Mouse (Mus musculus): Measurements from ENCODE around the gene Nptxr. TPM values are rescaled to one million over a fixed set of nuclear protein-coding genes. Genes with fewer than 3 reads are reported as not detected.
"Not testable (repeated sequence)": the region's sequence is repeated elsewhere in the genome, so short reads cannot be mapped to it uniquely, and the experiment has no call there.

Nptxr gene
- polyA plus RNA-seq, 1 experiment: 3.7 TPM

GRCm38 (mm10) chr15:79823588-79824280 is 19.2 kb upstream of the Nptxr start:
- peak; percentile 28 for DNase-seq
- 60% methylated on average over 19 of the region's 19 CpGs for WGBS
- H3K4me1 ChIP-seq (ENCODE audit: control insufficient read depth, insufficient read depth, low read length): no peaks in the 10 kb centered on the region; the same call in 1 of the 2 replicates
- H3K4me3 ChIP-seq (replicated peaks; ENCODE audit: extremely low read depth, low read depth, low read length): no peak overlapping the region
- TF ChIP-seq POLR2A (IDR thresholded peaks at IDR 0.05; ENCODE audit: borderline replicate concordance, extremely low read depth, low read depth, low read length) (no peak), CTCF (IDR thresholded peaks at IDR 0.05; ENCODE audit: insufficient read depth, low read length) (no peak)

GRCm38 (mm10) chr15:79822265-79823199 is 18.0 kb upstream of the Nptxr start:
- H3K4me3 ChIP-seq (replicated peaks; ENCODE audit: extremely low read depth, low read depth, low read length): no peak overlapping the region
- TF ChIP-seq POLR2A (IDR thresholded peaks at IDR 0.05; ENCODE audit: borderline replicate concordance, extremely low read depth, low read depth, low read length): 0 out of 2 replicates have a peak, but pooled peaks have one; percentile 25
- no peak for TF ChIP-seq CTCF (IDR thresholded peaks at IDR 0.05; ENCODE audit: insufficient read depth, low read length)
- 63% methylated on average over 13 of the region's 13 CpGs for WGBS
- DNase-seq: no peak
- H3K4me1 ChIP-seq (ENCODE audit: control insufficient read depth, insufficient read depth, low read length): no peaks in the 10 kb centered on the region; the same call in 1 of the 2 replicates

DNA sequence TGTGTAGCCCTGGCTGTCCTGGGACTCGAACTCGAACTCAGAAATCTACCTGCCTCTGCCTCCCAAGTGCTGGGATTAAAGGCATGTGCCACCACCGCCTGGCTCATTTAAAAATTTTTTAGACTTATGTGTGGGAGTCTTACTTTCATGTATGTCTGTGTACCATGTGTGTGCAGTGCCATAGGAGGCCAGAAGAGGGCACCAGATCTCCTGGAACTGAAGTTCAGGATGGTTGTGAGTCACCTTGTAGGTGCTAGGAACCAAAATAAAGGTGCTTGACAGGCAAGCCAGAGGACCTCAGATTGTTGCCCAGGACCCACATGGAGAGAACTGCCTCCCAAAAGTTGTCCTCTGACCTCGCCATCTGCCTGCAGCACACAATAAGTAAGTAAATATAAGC is 13.8 kb upstream of the Nptxr start:
- Histone ChIP-seq H3K4me1 (ENCODE audit: control insufficient read depth, insufficient read depth, low read length) (no peaks in the 10 kb centered on the region; the same call in 1 of the 2 replicates), H3K4me3 (replicated peaks; ENCODE audit: extremely low read depth, low read depth, low read length) (no peak overlapping the region)
- WGBS: 83% methylated on average over 4 of the region's 4 CpGs
- TF ChIP-seq POLR2A (IDR thresholded peaks at IDR 0.05; ENCODE audit: borderline replicate concordance, extremely low read depth, low read depth, low read length) (no peak), CTCF (IDR thresholded peaks at IDR 0.05; ENCODE audit: insufficient read depth, low read length) (no peak)
- no peak for DNase-seq

DNA sequence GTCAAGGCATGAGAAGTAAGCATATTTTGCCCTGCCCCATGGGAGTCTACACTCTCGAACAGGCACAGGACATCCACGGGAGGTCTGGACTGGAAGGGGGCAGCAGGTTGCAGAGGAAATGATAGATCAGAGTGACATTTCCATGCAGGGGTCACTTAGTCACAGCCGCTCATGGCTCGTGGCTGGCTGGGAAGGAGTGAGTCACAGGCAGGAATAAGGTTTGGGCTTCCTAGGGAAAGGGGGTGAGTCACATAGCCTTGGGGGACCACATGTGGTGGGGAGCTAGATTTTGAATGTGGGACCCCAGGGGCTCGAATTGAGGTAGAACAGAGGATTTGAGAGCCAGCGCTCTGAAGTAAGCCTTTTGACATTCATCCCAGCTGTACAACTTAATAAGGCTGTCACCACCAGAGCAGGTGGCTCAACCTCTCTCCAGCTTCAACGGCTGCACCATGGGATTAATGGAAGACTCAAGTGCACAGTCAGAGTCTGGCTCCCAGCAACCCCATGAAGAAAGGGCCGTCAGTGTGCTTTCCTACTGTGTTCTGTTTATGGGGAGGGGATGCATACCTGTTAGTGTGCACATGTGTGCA is 9.2 kb upstream of the Nptxr start:
- 34% methylated on average over 8 of the region's 8 CpGs for WGBS
- H3K4me1 ChIP-seq (ENCODE audit: control insufficient read depth, insufficient read depth, low read length): no peaks in the 10 kb centered on the region
- no peak overlapping the region for H3K4me3 ChIP-seq (replicated peaks; ENCODE audit: extremely low read depth, low read depth, low read length)
- DNase-seq: no peak
- no peak for TF ChIP-seq POLR2A (IDR thresholded peaks at IDR 0.05; ENCODE audit: borderline replicate concordance, extremely low read depth, low read depth, low read length)
- TF ChIP-seq CTCF (IDR thresholded peaks at IDR 0.05; ENCODE audit: insufficient read depth, low read length): no peak

GRCm38 (mm10) chr15:79812840-79813239 is 8.3 kb upstream of the Nptxr start:
- H3K4me3 ChIP-seq (replicated peaks; ENCODE audit: extremely low read depth, low read depth, low read length); H3K4me1 ChIP-seq (ENCODE audit: control insufficient read depth, insufficient read depth, low read length); DNase-seq: not testable (repeated sequence)
- WGBS: 58% methylated on average over 2 of the region's 2 CpGs

- TF ChIP-seq POLR2A (IDR thresholded peaks at IDR 0.05; ENCODE audit: borderline replicate concordance, extremely low read depth, low read depth, low read length) (no peak), CTCF (IDR thresholded peaks at IDR 0.05; ENCODE audit: insufficient read depth, low read length) (no peak)
- 67% methylated on average over 4 of the region's 4 CpGs for WGBS
- no peaks in the 10 kb centered on the region for H3K4me1 ChIP-seq (ENCODE audit: control insufficient read depth, insufficient read depth, low read length)
Measured at GRCm38 (mm10) chr15:79810997-79811396, 6.4 kb upstream of the Nptxr start.

GRCm38 (mm10) chr15:79810061-79810460 is 5.5 kb upstream of the Nptxr start:
- DNase-seq: no peak
- Histone ChIP-seq H3K4me1 (ENCODE audit: control insufficient read depth, insufficient read depth, low read length) (no peaks in the 10 kb centered on the region), H3K4me3 (replicated peaks; ENCODE audit: extremely low read depth, low read depth, low read length) (no peak overlapping the region)
- 45% methylated on average over 3 of the region's 3 CpGs for WGBS
- no peak for TF ChIP-seq CTCF (IDR thresholded peaks at IDR 0.05; ENCODE audit: insufficient read depth, low read length)
- TF ChIP-seq POLR2A (IDR thresholded peaks at IDR 0.05; ENCODE audit: borderline replicate concordance, extremely low read depth, low read depth, low read length): no peak

More at GRCm38 (mm10) chr15:79810997-79811396, 6.4 kb upstream of the Nptxr start:
- H3K4me3 ChIP-seq (replicated peaks; ENCODE audit: extremely low read depth, low read depth, low read length): no peak overlapping the region
- no peak for DNase-seq

- DNase-seq: no peak
- no peak overlapping the region for H3K4me3 ChIP-seq (replicated peaks; ENCODE audit: extremely low read depth, low read depth, low read length)
- TF ChIP-seq POLR2A (IDR thresholded peaks at IDR 0.05; ENCODE audit: borderline replicate concordance, extremely low read depth, low read depth, low read length) (no peak), CTCF (IDR thresholded peaks at IDR 0.05; ENCODE audit: insufficient read depth, low read length) (no peak)
- WGBS: 51% methylated on average over 5 of the region's 5 CpGs
- no peaks in the 10 kb centered on the region; the same call in 1 of the 2 replicates for H3K4me1 ChIP-seq (ENCODE audit: control insufficient read depth, insufficient read depth, low read length)
Measured at GRCm38 (mm10) chr15:79808658-79809057, 4.1 kb upstream of the Nptxr start.

DNA sequence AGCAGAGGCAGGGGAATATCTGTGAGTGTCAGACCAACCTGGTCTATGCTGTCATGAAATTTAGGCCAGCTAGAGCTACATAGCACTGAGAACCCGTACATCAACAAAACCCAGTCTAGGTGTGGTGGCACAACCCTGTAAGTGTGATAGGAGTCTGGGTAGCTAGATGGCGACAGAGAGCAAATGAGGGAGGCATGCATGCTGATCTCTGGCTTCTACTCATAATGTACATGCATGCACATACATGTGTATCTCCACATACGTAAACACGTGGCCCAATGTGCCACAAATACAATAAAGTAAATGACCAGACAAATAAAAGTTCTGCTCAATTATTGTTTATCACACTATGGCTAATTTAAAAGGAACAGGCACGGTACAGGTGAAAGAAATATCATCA is 3.5 kb upstream of the Nptxr start:
- no peak for DNase-seq
- Histone ChIP-seq H3K4me3 (replicated peaks; ENCODE audit: extremely low read depth, low read depth, low read length) (no peak overlapping the region), H3K4me1 (ENCODE audit: control insufficient read depth, insufficient read depth, low read length) (no peaks in the 10 kb centered on the region; the same call in 1 of the 2 replicates)
- TF ChIP-seq CTCF (IDR thresholded peaks at IDR 0.05; ENCODE audit: insufficient read depth, low read length) (peak; percentile 78), POLR2A (IDR thresholded peaks at IDR 0.05; ENCODE audit: borderline replicate concordance, extremely low read depth, low read depth, low read length) (no peak)
- 24% methylated on average over 5 of the region's 5 CpGs for WGBS

Measured in lung, adult 2 months (tissue).